Mouse (Mus musculus): ENCODE results near the gene Cldn16.
"Not testable (repeated sequence)": the region's sequence is repeated elsewhere in the genome, so short reads cannot be mapped to it uniquely, and the experiment has no call there.

DNA sequence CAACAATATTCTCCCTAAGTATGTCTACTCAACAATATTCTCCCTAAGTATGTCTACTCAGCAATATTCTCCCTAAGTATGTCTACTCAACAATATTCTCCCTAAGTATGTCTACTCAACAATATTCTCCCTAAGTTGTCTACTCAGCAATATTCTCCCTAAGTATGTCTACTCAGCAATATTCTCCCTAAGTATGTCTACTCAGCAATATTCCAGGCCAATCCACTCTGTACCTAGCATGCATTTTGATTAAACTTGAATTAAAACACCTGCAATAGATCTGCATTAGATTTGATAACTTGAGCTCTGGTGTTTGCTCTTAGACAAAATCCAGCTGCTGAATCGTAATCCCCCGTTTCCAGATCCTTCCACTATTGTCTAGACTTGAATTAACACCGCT is 36.8 kb downstream of the Cldn16 start:
- TF ChIP-seq POLR2A (IDR thresholded peaks at IDR 0.05; ENCODE audit: borderline replicate concordance, insufficient read depth, low read length); CTCF (IDR thresholded peaks at IDR 0.05; ENCODE audit: borderline replicate concordance, insufficient read depth, low read depth, low read length): not testable (repeated sequence)

Data from cerebellum, adult 2 months (tissue).